Mouse (Mus musculus) lung, postnatal 0 days (tissue): ENCODE data around the gene Inppl1.

ENCODE experiments used
- CTCF ChIP-seq: IDR thresholded peaks from 2 replicates; pipeline ENCODE4 v1.5.1; 2016; ENCODE audit warnings: antibody characterized with exemption, mild to moderate bottlenecking
- EP300 ChIP-seq: IDR thresholded peaks from 2 replicates; pipeline ENCODE4 v1.6.1; 2016; ENCODE audit warnings: antibody characterized with exemption, mild to moderate bottlenecking, control low read depth

DNA sequence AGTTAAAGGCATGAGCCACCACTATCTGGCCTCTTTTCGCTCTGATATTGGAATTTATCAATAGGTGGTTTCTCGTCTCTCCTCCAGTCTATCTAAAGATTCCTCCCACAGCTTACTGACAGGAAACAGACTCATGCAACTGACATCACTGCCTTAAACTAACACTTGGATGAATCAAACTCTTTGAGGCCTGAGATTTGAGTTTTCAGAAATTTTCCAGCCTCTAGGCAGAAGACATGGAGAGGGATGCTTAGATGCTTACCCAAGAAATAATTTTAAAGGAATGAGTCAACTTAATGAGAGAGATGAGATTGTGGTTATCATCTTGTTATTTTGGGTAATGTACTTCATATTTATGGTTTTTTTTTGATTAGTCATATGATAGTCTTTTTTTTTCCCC, 15.8 kb upstream of the Inppl1 start:
- TF ChIP-seq CTCF = no peak
- no peak for TF ChIP-seq EP300
